Mouse (Mus musculus): ENCODE measurements at regions not wholly inside any gene's neighbourhood (a gene's known extent, or its start where the extent isn't known, plus 50 kb on each side); places are given as distances from the start of the nearest gene placed in this dataset.

GRCm38 (mm10) chr6:51379074-51379473 lies 53.4 kb upstream of the Nfe2l3 start:
- no peak for DNase-seq

- peak; percentile 70 for DNase-seq
Observed at GRCm38 (mm10) chr6:51379560-51380274, 52.8 kb upstream of the Nfe2l3 start.

- DNase-seq, result no peak
Observed at GRCm38 (mm10) chr6:51380275-51380575, 52.2 kb upstream of the Nfe2l3 start.

GRCm38 (mm10) chr6:51381465-51381864 lies 51.0 kb upstream of the Nfe2l3 start:
- DNase-seq, result no peak

Data from right cerebral cortex, postnatal 4 days (tissue).